In genomic region chr19:25374926-25375325, GRCm38 (mm10) we compare ENCODE assay signal across 8 mouse cellular contexts.
DNase-seq lines count a peak whose midpoint lies in the region; ATAC-seq and TF ChIP-seq lines count a peak whose summit lies in the region.

No protein-coding gene starts in this region.

- no peaks in the 10 kb centered on the region for H3K27me3 ChIP-seq in hindbrain, embryonic 12.5 days
- H3K27me3 ChIP-seq in limb, embryonic 13.5 days = no peaks in the 10 kb centered on the region

- no peak overlapping the region for H3K4me3 ChIP-seq in brown adipose tissue, adult 24 weeks (ENCODE audit: insufficient read depth, low read depth, low read length)
- H3K4me3 ChIP-seq in gastrocnemius, adult 2 months = peak overlapping the region; percentile 35
- H3K4me3 ChIP-seq in hindbrain, embryonic 12.5 days = no peak overlapping the region
- no peak overlapping the region for H3K4me3 ChIP-seq in limb, embryonic 13.5 days

- TF ChIP-seq CTCF in gastrocnemius, adult 2 months (IDR thresholded peaks at IDR 0.05) = no peak

- H3K9me3 ChIP-seq in hindbrain, embryonic 12.5 days (replicated peaks) = no peaks in the 10 kb centered on the region
- no peaks in the 10 kb centered on the region for H3K9me3 ChIP-seq in limb, embryonic 13.5 days

- DNase-seq in adrenal gland, adult 2 months = peak; percentile 44
- DNase-seq in adrenal gland, postnatal 4 days (ENCODE audit: low spot score in 2 of 2) = no peak
- DNase-seq in gastrocnemius, adult 2 months = peak; percentile 69
- DNase-seq in retina, embryonic 14.5 days (ENCODE audit: low spot score) = peak; percentile 32
- no peak for DNase-seq in thymus, postnatal 36 days

- no peak overlapping the region for H3K9ac ChIP-seq in hindbrain, embryonic 12.5 days
- H3K9ac ChIP-seq in limb, embryonic 13.5 days = peak overlapping the region; percentile 45

- peak overlapping the region; percentile 24 for H3K4me2 ChIP-seq in hindbrain, embryonic 12.5 days (replicated peaks)
- peak overlapping the region; percentile 41 for H3K4me2 ChIP-seq in limb, embryonic 13.5 days (replicated peaks)

- WGBS in hindbrain, embryonic 12.5 days = 8% methylated on average over 12 of the region's 12 CpGs
- WGBS in limb, embryonic 13.5 days = 4% methylated on average over 12 of the region's 12 CpGs

- no peak; the same call in 1 of the 2 replicates for ATAC-seq in hindbrain, embryonic 12.5 days (ENCODE audit: low FRiP score)
- peak; percentile 78 for ATAC-seq in limb, embryonic 13.5 days (ENCODE audit: low FRiP score, low read depth)

- H3K4me1 ChIP-seq in brown adipose tissue, adult 24 weeks (ENCODE audit: control insufficient read depth, insufficient read depth, insufficient read length, low read length) = peaks cover 10% of the 10 kb centered on the region
- peaks cover 19% of the 10 kb centered on the region for H3K4me1 ChIP-seq in hindbrain, embryonic 12.5 days
- peaks cover 40% of the 10 kb centered on the region for H3K4me1 ChIP-seq in limb, embryonic 13.5 days

- H3K27ac ChIP-seq in brown adipose tissue, adult 24 weeks (replicated peaks; ENCODE audit: low read depth, low read length) = peak overlapping the region; percentile 75
- peak overlapping the region; percentile 74 for H3K27ac ChIP-seq in gastrocnemius, adult 2 months
- peak overlapping the region; percentile 64 for H3K27ac ChIP-seq in hindbrain, embryonic 12.5 days
- H3K27ac ChIP-seq in limb, embryonic 13.5 days = peak overlapping the region; percentile 72; the same call in 1 of the 2 replicates

- intact Hi-C loops in gastrocnemius, adult 2 months (cut with DNase I) = no loop called here

- no peaks in the 10 kb centered on the region for H3K36me3 ChIP-seq in hindbrain, embryonic 12.5 days
- no peaks in the 10 kb centered on the region for H3K36me3 ChIP-seq in limb, embryonic 13.5 days

Comparison
In these comparisons a context has a peak if more than half of its experiments do, and no peak if none do; other contexts are left out.
1. DNase-seq: peak in adrenal gland, adult 2 months (single experiment), gastrocnemius, adult 2 months (single experiment) and retina, embryonic 14.5 days (single experiment); none in adrenal gland, postnatal 4 days (0 of 2) and thymus, postnatal 36 days (0 of 2).
2. Peak in every context shown above with its lines, with median percentiles within 50 percentile points of each other: H3K27ac ChIP-seq.